Mouse (Mus musculus) left cerebral cortex, adult 18-20 months (tissue): ENCODE data around the gene Upf3b. TPM values are rescaled to one million over a fixed set of nuclear protein-coding genes. Genes with fewer than 3 reads are reported as not detected.
"Not testable (repeated sequence)": the region's sequence is repeated elsewhere in the genome, so short reads cannot be mapped to it uniquely, and the experiment has no call there.

Experiments
- DNase-seq, 2 experiments: peaks; one replicate each; pipeline ENCODE4 v3.0.0; 2021 to 2022; ENCODE audit warnings: low spot score in 2 of 2, mixed read lengths in 1 of 2
- long read RNA-seq, 2 experiments: library from polyadenylated mRNA; stranded (forward); transcript quantifications; one replicate each; pipeline ENCODE4 v2.0.0; 2021
- total RNA-seq, 2 experiments: library from RNA; stranded (reverse); gene quantifications; 2 replicates each; pipeline ENCODE4 v1.2.3; 2021

The Upf3b gene
- total RNA-seq, result 10 to 100 TPM; 17.4 to 18.1 TPM
- long read RNA-seq, experiment 1, transcript Upf3b-201 (10 exons, 2,344 nt), result major isoform, 8 of 15 reads
- long read RNA-seq, experiment 1, partial matches to known transcripts, result 2 of 15 reads
- long read RNA-seq, experiment 1, other reads (novel, unspliced or antisense), result 5 of 15 reads
- long read RNA-seq, experiment 2, transcript Upf3b-201 (10 exons, 2,344 nt), result major isoform, 8 of 14 reads
- long read RNA-seq, experiment 2, partial matches to known transcripts, result 3 of 14 reads
- long read RNA-seq, experiment 2, other reads (novel, unspliced or antisense), result 3 of 14 reads

DNA sequence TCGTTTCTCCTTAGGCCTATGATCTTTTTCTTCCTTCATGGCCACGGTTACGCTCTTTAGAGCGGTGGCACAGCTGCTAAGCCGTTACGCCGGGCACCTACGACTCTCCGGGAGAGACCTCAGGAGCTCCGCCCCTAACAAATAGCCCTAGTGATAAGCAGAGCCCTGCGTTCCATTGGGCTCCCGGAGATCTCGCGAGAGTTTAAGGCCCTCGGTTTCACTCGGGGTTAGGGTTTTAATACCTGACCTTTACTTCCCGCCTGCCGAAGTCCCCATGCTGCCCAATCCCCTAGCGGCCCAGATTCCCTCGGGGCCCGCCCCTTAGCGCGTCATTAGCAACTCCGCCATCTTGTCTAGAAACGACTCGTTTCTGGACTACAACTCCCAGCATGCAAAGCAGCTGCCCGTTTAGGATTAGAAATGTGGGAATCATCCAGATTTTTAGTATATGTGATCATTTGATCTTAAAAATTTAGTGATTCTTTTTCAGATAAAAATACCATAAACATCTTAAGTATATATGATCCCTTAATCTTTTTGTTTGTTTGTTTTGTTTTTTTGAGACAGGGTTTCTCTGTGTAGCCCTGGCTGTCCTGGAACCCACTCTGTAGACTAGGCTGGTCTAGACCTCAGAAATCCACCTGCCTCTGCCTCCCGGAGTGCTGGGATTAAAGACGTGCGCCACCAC is at the start of gene Upf3b:
Upf3b (minus strand) TSS at position 130 of the 688 bp plus-strand sequence.
- peak; percentile 79 to 87 for DNase-seq

GRCm38 (mm10) chrX:37157839-37158238 is 47.7 kb upstream of the Upf3b start:
- DNase-seq, result no peak

- DNase-seq, result no peak
These were observed 34.8 kb upstream of the Upf3b start for GRCm38 (mm10) chrX:37144954-37145353.

DNA sequence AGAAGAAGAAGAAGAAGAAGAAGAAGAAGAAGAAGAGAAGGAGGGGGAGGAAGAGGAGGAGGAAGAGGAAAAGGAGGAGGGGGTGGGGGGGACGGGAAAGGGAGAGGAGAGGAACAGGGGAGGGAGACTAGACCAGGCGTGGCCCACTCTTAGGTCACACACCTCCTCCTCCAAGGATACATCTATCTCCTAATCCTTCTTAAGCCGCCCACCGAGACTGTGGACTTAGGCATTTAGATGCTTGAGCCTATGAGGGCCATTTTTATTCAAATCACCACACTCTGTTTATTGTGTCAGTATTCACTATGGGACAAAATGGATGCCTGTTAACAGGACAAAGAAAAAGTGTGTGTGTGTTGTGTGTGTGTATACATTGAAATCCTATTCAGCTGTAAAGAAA is 34.4 kb upstream of the Upf3b start:
- not testable (repeated sequence) for DNase-seq

GRCm38 (mm10) chrX:37141732-37142131 is 31.6 kb upstream of the Upf3b start:
- no peak for DNase-seq

GRCm38 (mm10) chrX:37126671-37127358 is 16.7 kb upstream of the Upf3b start, which contains the start of gene Nkap:
Nkap (plus strand) TSS chrX:37126795.
- peak; percentile 68 to 69 for DNase-seq

DNA sequence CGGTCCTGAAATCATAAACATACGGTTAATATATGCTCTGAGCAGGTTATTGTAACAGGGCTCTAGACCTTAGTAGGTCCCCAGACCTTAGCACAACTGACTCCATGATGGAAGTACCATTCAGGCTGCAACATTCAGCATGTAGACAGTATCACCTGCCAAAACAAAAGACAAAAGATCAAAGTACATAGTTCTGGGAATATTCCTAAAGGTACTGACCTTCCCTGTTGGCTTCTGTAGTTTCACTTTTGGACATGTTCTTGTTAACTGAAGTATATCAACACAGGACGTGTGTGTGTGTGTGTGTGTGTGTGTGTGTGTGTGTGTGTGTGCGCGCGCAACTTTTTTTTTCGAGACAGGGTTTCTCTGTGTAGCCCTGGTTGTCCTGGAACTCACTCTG is 15.4 kb upstream of the Upf3b start:
- DNase-seq, result no peak

DNA sequence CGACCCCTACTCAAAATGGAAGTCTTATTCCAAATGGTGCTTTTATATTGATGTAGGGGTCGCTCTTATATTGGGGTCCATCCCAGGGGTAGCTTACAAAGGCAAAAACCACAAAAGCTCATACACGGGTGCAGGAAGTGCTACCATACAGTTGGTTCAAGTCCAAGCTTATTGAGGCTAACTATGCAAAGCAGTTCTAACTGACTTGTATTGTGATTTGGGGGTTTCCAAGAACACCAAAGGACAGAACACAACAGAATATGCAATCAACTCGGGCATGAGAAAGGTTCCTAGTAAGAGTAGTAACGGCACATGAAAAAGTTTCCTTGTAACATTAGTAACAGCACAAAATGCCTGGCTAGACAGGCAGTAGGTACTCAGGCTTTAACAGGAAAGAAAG is 10.1 kb upstream of the Upf3b start:
- no peak for DNase-seq

GRCm38 (mm10) chrX:37119585-37119984 is 9.5 kb upstream of the Upf3b start:
- no peak for DNase-seq

- DNase-seq, result no peak
These were observed 7.0 kb upstream of the Upf3b start for GRCm38 (mm10) chrX:37117085-37117484.

DNA sequence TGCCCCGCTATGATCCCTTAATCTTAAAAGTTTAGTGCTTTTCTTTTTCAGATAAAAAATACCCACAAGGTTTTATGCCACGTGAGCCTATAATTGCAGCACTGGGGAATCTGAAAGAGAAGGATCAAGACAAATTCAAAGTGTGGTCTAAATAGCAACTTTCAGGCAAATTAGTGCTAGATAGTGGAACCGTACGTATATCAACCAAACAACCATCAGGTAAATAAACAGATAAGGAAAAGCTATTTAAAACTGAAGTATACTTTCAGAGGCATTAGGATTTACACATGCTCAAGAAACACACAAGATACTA is 715 bp upstream of the Upf3b start:
- DNase-seq, result no peak

DNA sequence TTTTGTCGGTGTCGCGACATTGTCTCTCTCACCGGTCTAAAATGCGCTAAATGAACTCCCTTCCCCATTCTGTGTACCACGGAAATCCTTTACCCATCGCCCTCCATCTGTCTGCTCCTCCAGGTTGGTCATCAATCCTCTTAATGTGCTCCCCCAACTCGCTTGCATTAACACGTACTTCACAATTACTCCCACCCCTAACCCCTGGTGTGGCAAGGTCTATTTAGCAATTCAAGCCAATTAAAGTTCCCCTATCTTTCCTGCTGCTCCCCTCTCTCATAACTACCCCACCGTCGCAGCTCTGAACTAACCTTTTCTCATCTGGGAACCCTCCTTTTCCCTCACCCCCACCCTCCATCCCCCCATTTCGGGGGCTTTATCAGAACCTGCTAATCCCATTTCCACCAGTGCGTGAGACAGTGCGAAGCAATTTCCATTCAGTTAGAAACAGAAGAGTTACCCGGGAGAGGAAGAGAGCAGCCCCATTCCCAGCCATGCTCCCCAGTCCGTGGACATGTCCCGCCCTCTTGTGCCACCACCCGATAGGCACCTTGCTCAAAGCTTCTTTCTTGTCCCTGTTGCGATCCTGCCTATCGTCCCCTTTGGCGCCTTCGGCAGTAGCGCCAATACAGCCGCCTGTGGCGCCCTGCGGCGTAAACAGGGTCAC is 463 bp downstream of the Upf3b start:
- DNase-seq, result no peak

DNA sequence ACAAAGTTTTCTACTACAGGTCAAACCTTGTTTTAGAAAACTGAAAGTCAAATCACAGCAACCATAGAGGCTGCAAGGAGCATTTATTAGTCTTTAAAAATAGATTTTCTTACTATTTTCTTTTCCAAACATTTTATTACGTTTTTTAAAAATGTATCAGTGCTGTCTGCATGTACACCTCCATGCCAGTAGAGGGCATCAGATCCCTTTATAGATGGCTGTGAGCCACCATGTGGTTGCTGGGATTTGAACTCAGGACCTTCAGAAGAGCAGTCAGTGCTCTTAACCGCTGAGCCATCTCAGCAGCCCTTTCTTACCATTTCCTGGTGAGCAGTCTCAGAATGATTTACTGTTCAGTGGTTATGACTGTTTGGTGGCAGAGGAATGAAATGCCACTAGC is 6.3 kb downstream of the Upf3b start:
- DNase-seq, result no peak

- DNase-seq, result no peak
These were observed 11.4 kb downstream of the Upf3b start for GRCm38 (mm10) chrX:37098681-37099080.

- DNase-seq, result no peak
These were observed 14.9 kb downstream of the Upf3b start for GRCm38 (mm10) chrX:37095106-37095768.

GRCm38 (mm10) chrX:37091457-37091856 is 18.7 kb downstream of the Upf3b start:
- DNase-seq, result no peak

- no peak for DNase-seq
These were observed 21.3 kb downstream of the Upf3b start for GRCm38 (mm10) chrX:37088778-37089177.

DNA sequence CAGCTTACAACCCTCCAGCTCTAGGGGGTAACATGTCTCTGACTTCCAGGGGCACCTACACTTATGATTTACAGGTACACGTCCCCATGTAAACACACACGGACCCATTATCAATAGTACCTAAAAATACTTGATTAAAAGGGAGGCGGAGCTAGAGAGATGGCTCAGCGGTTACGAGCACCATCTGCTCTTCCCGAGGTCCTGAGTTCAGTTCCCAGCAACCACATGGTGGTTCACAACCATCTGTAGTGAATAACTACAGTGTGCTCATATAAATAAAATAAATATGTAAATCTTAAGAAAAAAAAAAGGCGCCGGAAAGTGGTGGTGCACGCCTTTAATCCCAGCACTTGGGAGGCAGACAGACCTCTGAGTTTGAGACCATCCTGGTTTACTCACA is 24.5 kb downstream of the Upf3b start:
- DNase-seq, result no peak

DNA sequence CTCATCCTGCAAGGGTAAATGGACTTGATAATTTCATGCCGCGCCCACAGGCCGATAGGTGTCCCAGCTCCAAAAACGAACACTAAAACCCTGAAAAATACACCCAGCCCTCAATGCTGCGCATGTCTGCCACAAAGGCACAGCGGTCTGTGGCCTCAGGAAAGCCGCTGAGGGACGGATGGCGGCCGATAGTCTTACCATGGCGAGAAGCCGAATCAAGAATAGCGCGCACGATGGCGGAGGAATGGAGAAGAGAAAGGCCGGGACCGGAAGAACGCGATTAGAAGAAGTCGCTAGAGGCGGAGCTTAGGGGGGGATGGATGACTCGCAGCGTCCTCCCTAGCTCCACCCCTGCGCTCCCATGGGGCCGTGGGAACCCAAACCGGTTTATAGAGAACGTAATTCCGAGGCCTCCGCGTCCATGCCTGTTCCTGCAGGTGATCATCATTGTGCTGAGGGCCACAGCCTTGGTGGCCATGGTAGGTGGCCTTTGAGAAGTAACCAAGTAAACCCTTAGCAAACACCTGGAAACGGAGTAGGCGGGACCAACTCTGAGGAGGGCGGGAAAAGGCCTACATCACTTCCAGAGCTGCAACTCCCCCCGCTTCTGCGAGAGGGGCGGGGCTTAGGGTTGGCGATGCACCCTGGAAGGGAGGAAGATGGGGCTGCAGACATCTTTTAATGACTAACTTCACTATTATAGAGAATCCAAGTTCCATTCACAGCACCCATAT is 25.0 kb downstream of the Upf3b start, which contains the start of gene Rpl39:
Rpl39 (minus strand) TSS at position 476 of the 734 bp plus-strand sequence.
- DNase-seq, result peak; percentile 74 to 79

DNA sequence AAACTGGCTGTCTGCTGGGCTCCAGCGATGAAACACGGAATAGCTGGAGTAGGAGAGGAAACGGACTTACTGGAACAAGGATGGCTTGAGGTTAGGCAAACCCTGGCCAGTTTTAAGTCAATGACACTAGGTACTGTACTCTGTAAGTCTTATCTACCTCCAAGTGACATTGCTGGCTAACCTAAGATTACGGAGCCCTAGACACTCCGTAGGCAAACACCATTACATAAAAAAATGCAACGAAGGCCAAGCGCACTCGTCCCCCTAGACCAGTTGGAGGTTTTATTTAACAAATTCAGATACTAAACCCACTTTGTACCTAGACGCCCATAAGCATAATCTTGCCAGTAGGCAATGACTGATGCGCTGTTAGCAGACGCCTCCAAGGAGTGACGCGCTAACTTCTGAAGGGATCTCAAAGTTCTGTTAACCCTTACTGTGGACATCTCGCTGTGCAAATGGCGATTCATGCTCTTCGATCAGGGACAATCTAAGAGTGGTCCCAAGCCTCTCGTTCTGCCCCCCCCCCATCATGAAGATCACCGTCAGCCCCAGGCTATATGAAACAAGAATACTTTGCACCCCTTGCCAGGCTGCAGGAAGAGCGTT is 25.7 kb downstream of the Upf3b start:
- DNase-seq, result peak; percentile 3 to 8
